Mouse (Mus musculus): ENCODE measurements around the gene Zwint. TPM values are rescaled to one million over a fixed set of nuclear protein-coding genes. Genes with fewer than 3 reads are reported as not detected.
A peak's percentile ranks its signal among the peaks of the same experiment; 100 is the strongest.

Zwint gene
- polyA plus RNA-seq, 1 experiment from 2014 or later, result 231 TPM

DNA sequence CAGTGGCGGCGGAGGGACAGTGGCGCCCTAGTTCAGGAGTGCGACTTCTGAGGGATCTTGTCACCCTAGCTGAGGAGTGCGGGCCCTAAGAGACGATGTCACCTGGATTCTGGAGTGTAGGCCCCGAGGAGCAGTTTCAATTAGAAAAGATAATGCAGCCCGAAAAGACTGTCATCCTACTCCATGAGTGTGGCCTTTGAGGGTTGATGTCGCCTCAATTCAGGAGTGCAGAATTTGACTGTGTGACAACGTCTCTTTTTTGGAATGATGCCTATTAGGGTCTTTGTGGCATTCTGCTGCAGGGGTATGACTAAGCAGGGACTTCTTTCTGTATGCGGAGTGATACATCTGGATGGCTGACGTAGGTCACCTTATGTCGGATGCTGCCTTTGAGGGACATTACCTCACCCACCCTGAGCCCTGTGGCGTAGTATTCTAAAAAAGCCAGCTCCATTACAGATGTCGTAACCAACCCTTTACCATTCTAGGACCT lies 418 bp downstream of the Zwint start:
- no peaks in the 10 kb centered on the region for H3K9me3 ChIP-seq (replicated peaks; ENCODE audit: control insufficient read depth, low read length)
- peak overlapping the region; percentile 89 for H3K9ac ChIP-seq (ENCODE audit: low read length)
- WGBS, result 1% methylated on average over 15 of the region's 15 CpGs
- H3K4me2 ChIP-seq (ENCODE audit: low read depth, low read length), result peak overlapping the region; percentile 69
- ATAC-seq (replicated peaks; ENCODE audit: extremely low read depth, insufficient read depth, low FRiP score), result peak; percentile 42
- H3K4me3 ChIP-seq (ENCODE audit: low read length), result peak overlapping the region; percentile 81
- H3K36me3 ChIP-seq (ENCODE audit: control insufficient read depth, insufficient read depth), result peaks cover 26% of the 10 kb centered on the region
- H3K27ac ChIP-seq (ENCODE audit: low read length), result peak overlapping the region; percentile 94
- H3K27me3 ChIP-seq (ENCODE audit: control insufficient read depth, insufficient read depth, low read length), result no peaks in the 10 kb centered on the region
- peaks cover 15% of the 10 kb centered on the region for H3K4me1 ChIP-seq (ENCODE audit: control insufficient read depth, insufficient read depth, low read length)

DNA sequence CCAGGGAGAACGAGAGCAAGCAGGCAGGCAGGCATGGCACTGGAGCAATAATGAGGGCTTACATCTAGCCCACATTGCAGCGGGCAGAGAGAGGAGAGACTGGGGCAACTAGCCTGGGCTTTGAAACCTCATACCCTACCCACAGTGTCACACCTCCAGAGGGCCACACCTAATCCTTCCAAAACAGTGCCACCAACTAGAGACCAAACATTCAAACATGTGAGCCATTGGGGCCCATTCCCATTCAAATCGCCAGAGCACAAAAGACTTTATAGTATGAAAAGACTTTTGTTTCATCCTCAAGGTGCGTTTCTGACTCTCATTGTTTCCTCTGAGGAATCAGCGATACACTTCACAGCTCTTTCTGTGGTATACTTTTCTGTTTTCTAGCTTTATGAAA lies 4.6 kb downstream of the Zwint start:
- H3K4me2 ChIP-seq (ENCODE audit: low read depth, low read length), result no peak overlapping the region
- peaks cover 56% of the 10 kb centered on the region for H3K36me3 ChIP-seq (ENCODE audit: control insufficient read depth, insufficient read depth)
- peaks cover 12% of the 10 kb centered on the region for H3K4me1 ChIP-seq (ENCODE audit: control insufficient read depth, insufficient read depth, low read length)
- 94% methylated on average over 5 of the region's 5 CpGs for WGBS
- H3K9me3 ChIP-seq (replicated peaks; ENCODE audit: control insufficient read depth, low read length), result no peaks in the 10 kb centered on the region
- ATAC-seq (replicated peaks; ENCODE audit: extremely low read depth, insufficient read depth, low FRiP score), result no peak
- H3K27ac ChIP-seq (ENCODE audit: low read length), result no peak overlapping the region
- no peak overlapping the region for H3K4me3 ChIP-seq (ENCODE audit: low read length)
- H3K27me3 ChIP-seq (ENCODE audit: control insufficient read depth, insufficient read depth, low read length), result no peaks in the 10 kb centered on the region
- no peak overlapping the region for H3K9ac ChIP-seq (ENCODE audit: low read length)

DNA sequence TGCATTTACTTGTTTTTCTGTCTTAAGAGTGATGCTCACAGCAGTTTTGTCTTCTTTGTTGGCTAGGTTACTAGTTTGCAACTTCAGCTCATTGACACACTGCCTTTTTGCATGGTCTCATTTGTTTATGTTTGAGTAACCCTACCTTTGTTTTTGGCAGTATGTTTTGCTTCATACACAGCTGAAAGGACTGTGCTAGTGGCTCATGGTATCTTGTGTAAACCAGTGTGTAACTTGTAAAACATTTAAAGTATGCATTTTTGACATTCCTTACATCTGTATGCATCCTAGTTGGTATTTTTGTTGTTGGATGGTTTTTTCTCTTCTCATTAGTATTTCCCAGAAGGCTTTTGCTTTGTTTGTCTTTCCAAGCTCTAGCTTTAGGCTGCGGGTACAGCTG lies 5.7 kb downstream of the Zwint start:
- H3K9me3 ChIP-seq (replicated peaks; ENCODE audit: control insufficient read depth, low read length), result no peaks in the 10 kb centered on the region
- no peak overlapping the region for H3K27ac ChIP-seq (ENCODE audit: low read length)
- no peak for ATAC-seq (replicated peaks; ENCODE audit: extremely low read depth, insufficient read depth, low FRiP score)
- H3K27me3 ChIP-seq (ENCODE audit: control insufficient read depth, insufficient read depth, low read length), result no peaks in the 10 kb centered on the region
- peaks cover 62% of the 10 kb centered on the region for H3K36me3 ChIP-seq (ENCODE audit: control insufficient read depth, insufficient read depth)
- H3K4me1 ChIP-seq (ENCODE audit: control insufficient read depth, insufficient read depth, low read length), result peaks cover 12% of the 10 kb centered on the region
- H3K4me3 ChIP-seq (ENCODE audit: low read length), result no peak overlapping the region
- no peak overlapping the region for H3K9ac ChIP-seq (ENCODE audit: low read length)
- no peak overlapping the region for H3K4me2 ChIP-seq (ENCODE audit: low read depth, low read length)
- 90% methylated on average over 1 of the region's 1 CpGs for WGBS

DNA sequence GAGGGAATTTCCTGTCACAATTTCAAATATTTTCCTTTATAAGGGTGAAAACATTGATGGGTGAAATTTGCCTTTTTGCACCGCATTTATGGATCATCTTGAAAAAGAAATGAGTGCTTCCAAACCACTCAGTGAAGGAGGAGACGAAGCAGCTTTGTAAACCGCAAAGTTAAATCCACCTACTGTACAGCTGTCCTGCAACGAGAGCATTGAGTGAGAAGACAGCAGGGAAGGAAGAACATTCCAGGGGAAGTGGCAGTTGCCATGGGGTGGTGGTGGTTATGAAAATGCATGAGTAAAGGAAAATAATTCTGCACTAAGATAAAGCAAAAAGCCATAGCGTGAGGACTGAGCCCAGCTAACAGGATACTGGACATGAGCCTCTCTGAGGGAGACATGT lies 13.2 kb downstream of the Zwint start:
- H3K4me3 ChIP-seq (ENCODE audit: low read length), result no peak overlapping the region
- H3K9me3 ChIP-seq (replicated peaks; ENCODE audit: control insufficient read depth, low read length), result no peaks in the 10 kb centered on the region
- H3K9ac ChIP-seq (ENCODE audit: low read length), result no peak overlapping the region
- peaks cover 32% of the 10 kb centered on the region for H3K36me3 ChIP-seq (ENCODE audit: control insufficient read depth, insufficient read depth)
- peaks cover 15% of the 10 kb centered on the region for H3K4me1 ChIP-seq (ENCODE audit: control insufficient read depth, insufficient read depth, low read length)
- no peaks in the 10 kb centered on the region for H3K27me3 ChIP-seq (ENCODE audit: control insufficient read depth, insufficient read depth, low read length)
- 84% methylated on average over 5 of the region's 5 CpGs for WGBS
- H3K4me2 ChIP-seq (ENCODE audit: low read depth, low read length), result no peak overlapping the region
- no peak overlapping the region for H3K27ac ChIP-seq (ENCODE audit: low read length)
- ATAC-seq (replicated peaks; ENCODE audit: extremely low read depth, insufficient read depth, low FRiP score), result no peak

GRCm38 (mm10) chr10:72669086-72669485 lies 14.4 kb downstream of the Zwint start:
- H3K9ac ChIP-seq (ENCODE audit: low read length), result no peak overlapping the region
- peaks cover under 1% of the 10 kb centered on the region; the same call in 1 of the 2 replicates for H3K9me3 ChIP-seq (replicated peaks; ENCODE audit: control insufficient read depth, low read length)
- no peak for ATAC-seq (replicated peaks; ENCODE audit: extremely low read depth, insufficient read depth, low FRiP score)
- H3K4me3 ChIP-seq (ENCODE audit: low read length), result no peak overlapping the region
- no peaks in the 10 kb centered on the region for H3K27me3 ChIP-seq (ENCODE audit: control insufficient read depth, insufficient read depth, low read length)
- no peak overlapping the region for H3K4me2 ChIP-seq (ENCODE audit: low read depth, low read length)
- H3K4me1 ChIP-seq (ENCODE audit: control insufficient read depth, insufficient read depth, low read length), result peaks cover 15% of the 10 kb centered on the region
- WGBS, result 10% methylated on average over 1 of the region's 1 CpGs
- H3K36me3 ChIP-seq (ENCODE audit: control insufficient read depth, insufficient read depth), result peaks cover 30% of the 10 kb centered on the region
- H3K27ac ChIP-seq (ENCODE audit: low read length), result peak overlapping the region; percentile 39; the same call in 1 of the 2 replicates

DNA sequence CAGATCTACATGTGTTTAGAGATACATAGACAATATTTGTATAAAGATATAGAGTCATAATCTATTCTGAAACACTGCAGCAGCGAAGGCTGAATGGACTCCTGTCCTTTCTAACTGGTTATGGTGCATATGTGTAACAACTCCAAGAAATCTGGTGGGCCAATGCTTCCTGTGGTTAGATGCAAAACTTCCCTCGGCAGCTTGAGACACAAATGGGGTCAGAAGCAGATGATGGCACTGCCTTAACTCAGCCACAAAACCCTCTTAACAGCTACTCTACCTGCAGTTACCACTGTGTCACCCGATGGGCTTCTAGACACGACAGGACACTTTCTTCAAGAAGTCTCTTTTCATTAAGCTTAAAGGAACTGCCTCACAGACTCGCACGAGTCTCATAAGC lies 21.3 kb downstream of the Zwint start:
- WGBS, result 75% methylated on average over 6 of the region's 6 CpGs
- H3K27me3 ChIP-seq (ENCODE audit: control insufficient read depth, insufficient read depth, low read length), result no peaks in the 10 kb centered on the region
- peaks cover 2% of the 10 kb centered on the region; the same call in 1 of the 2 replicates for H3K9me3 ChIP-seq (replicated peaks; ENCODE audit: control insufficient read depth, low read length)
- H3K9ac ChIP-seq (ENCODE audit: low read length), result no peak overlapping the region
- ATAC-seq (replicated peaks; ENCODE audit: extremely low read depth, insufficient read depth, low FRiP score), result no peak
- no peak overlapping the region for H3K4me3 ChIP-seq (ENCODE audit: low read length)
- no peak overlapping the region for H3K27ac ChIP-seq (ENCODE audit: low read length)
- H3K4me1 ChIP-seq (ENCODE audit: control insufficient read depth, insufficient read depth, low read length), result peaks cover 6% of the 10 kb centered on the region; the same call in 1 of the 2 replicates
- H3K36me3 ChIP-seq (ENCODE audit: control insufficient read depth, insufficient read depth), result peaks cover 14% of the 10 kb centered on the region
- no peak overlapping the region for H3K4me2 ChIP-seq (ENCODE audit: low read depth, low read length)

GRCm38 (mm10) chr10:72676550-72676949 lies 21.9 kb downstream of the Zwint start:
- H3K27ac ChIP-seq (ENCODE audit: low read length), result no peak overlapping the region
- no peaks in the 10 kb centered on the region for H3K27me3 ChIP-seq (ENCODE audit: control insufficient read depth, insufficient read depth, low read length)
- H3K4me3 ChIP-seq (ENCODE audit: low read length), result no peak overlapping the region
- peaks cover 2% of the 10 kb centered on the region; the same call in 1 of the 2 replicates for H3K9me3 ChIP-seq (replicated peaks; ENCODE audit: control insufficient read depth, low read length)
- H3K4me1 ChIP-seq (ENCODE audit: control insufficient read depth, insufficient read depth, low read length), result peaks cover 6% of the 10 kb centered on the region; the same call in 1 of the 2 replicates
- H3K4me2 ChIP-seq (ENCODE audit: low read depth, low read length), result no peak overlapping the region
- 29% methylated on average over 1 of the region's 1 CpGs for WGBS
- no peak overlapping the region for H3K9ac ChIP-seq (ENCODE audit: low read length)
- peaks cover 13% of the 10 kb centered on the region for H3K36me3 ChIP-seq (ENCODE audit: control insufficient read depth, insufficient read depth)
- no peak for ATAC-seq (replicated peaks; ENCODE audit: extremely low read depth, insufficient read depth, low FRiP score)

GRCm38 (mm10) chr10:72679086-72679485 lies 24.4 kb downstream of the Zwint start:
- Histone ChIP-seq H3K4me1 (ENCODE audit: control insufficient read depth, insufficient read depth, low read length) (peaks cover 6% of the 10 kb centered on the region; the same call in 1 of the 2 replicates), H3K9me3 (replicated peaks; ENCODE audit: control insufficient read depth, low read length) (peaks cover 2% of the 10 kb centered on the region; the same call in 1 of the 2 replicates), H3K4me3 (ENCODE audit: low read length) (no peak overlapping the region), H3K36me3 (ENCODE audit: control insufficient read depth, insufficient read depth) (peaks cover 6% of the 10 kb centered on the region), H3K27me3 (ENCODE audit: control insufficient read depth, insufficient read depth, low read length) (no peaks in the 10 kb centered on the region), H3K4me2 (ENCODE audit: low read depth, low read length) (no peak overlapping the region), H3K27ac (ENCODE audit: low read length) (no peak overlapping the region), H3K9ac (ENCODE audit: low read length) (no peak overlapping the region)
- 49% methylated on average over 4 of the region's 4 CpGs for WGBS
- peak; percentile 76; the same call in 1 of the 2 replicates for ATAC-seq (replicated peaks; ENCODE audit: extremely low read depth, insufficient read depth, low FRiP score)

DNA sequence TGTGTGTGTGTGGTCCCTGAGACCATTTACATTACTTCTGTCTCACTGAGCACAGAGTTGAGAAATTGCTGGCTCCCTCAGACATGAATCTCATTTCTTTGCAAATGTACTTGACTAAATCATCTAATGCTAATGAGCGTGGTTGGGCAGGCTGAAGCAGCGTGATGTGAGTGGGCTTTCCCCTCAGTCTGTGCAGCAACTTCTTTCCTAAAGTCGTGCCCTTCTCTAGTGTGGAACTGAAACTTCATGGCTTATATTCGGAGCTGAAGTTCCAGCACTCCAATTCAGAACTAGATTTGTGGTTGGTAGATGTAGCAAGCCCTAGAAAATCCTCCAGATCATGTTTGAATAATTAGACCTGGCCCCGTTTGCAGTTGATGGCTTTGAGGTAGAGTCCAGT lies 46.4 kb downstream of the Zwint start:
- Histone ChIP-seq H3K4me1 (ENCODE audit: control insufficient read depth, insufficient read depth, low read length) (no peaks in the 10 kb centered on the region), H3K36me3 (ENCODE audit: control insufficient read depth, insufficient read depth) (no peaks in the 10 kb centered on the region), H3K4me3 (ENCODE audit: low read length) (no peak overlapping the region), H3K9ac (ENCODE audit: low read length) (no peak overlapping the region), H3K27ac (ENCODE audit: low read length) (no peak overlapping the region), H3K4me2 (ENCODE audit: low read depth, low read length) (no peak overlapping the region), H3K9me3 (replicated peaks; ENCODE audit: control insufficient read depth, low read length) (no peaks in the 10 kb centered on the region), H3K27me3 (ENCODE audit: control insufficient read depth, insufficient read depth, low read length) (no peaks in the 10 kb centered on the region)
- ATAC-seq (replicated peaks; ENCODE audit: extremely low read depth, insufficient read depth, low FRiP score), result no peak
- WGBS, result 77% methylated on average over 5 of the region's 5 CpGs
